Mouse (Mus musculus) testis, postnatal 14 days (tissue): ENCODE data around the gene Zfand4.
"Not testable (repeated sequence)": the region's sequence is repeated elsewhere in the genome, so short reads cannot be mapped to it uniquely, and the experiment has no call there.

Source experiments
- DNase-seq: peaks from one replicate; pipeline ENCODE4 v3.0.0; 2021; ENCODE audit warnings: low spot score

Zfand4 gene

DNA sequence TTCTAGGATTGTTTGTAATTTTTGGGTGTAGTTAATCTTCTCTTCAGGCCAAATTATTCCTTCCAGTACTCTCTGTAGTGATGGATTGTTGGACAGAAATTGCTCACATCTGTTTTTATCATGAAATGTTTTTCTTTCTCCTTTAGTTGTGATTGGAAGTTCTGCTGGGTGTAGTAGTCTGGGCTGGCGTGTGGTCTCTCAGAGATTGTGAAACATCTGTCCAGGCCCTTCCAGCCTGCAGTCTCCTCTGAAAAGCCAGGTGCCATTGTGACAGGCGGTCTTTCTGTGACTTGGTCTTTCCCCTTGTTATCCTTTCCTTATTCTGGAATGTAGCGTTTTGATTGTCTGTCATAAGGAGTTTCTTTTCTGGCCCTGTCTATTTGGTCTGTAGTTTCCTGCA, 55.2 kb downstream of the Zfand4 start:
- DNase-seq: no peak

DNA sequence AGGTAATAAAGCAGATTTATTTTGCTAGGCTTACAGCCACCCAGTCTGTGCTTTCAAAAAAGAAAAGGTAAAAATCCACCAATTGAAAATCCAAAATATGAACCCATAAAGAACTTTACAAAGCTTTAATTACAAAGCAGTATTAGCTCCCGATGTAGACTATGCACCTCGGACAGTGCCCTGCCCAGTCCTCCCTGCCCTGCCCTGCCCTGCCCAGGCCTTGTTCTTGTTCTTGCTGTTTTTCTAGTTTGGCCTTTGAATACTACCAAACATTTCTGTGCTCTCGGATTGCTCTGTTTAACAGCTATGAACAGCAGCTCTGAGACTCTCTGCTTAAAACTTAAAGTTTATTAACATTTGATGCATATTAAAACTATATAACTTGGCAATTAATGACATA, 62.6 kb downstream of the Zfand4 start:
- no peak for DNase-seq

DNA sequence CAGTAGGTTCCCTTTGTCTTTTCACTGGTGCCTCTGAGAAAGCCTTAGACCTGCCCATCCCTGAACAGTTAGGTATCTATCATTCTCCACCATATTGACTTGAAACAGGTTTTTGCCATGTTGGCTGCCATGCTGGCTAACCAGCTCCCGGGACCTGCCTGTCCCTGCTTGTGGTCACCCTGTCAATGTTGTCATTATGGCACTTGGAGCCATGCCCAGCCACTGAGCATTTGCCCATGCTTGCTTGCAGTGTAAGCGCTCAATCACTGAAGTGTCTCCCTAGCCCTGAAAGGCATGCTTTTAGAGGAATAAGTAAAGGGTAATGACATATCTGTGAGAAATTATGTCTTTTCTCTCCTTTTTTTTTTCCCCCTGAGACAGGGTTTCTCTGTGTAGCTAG, 67.4 kb downstream of the Zfand4 start:
- no peak for DNase-seq

DNA sequence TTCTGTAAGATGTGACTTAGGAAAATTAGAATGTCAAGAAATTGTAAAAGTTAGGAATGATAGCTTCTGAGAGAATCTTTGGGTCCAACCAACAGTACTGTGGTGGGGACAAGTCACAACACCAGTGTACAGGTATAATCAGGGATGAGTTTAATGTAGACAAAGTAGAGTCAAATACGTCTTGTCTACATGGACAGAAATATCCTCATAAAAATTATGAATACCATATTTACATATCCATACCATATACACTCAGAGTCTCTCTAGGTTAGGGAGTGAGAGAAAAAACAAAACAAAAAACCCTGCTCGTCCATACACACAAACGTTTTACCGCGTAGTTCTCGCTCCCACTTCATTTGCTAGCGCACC, 73.4 kb downstream of the Zfand4 start:
- no peak for DNase-seq

DNA sequence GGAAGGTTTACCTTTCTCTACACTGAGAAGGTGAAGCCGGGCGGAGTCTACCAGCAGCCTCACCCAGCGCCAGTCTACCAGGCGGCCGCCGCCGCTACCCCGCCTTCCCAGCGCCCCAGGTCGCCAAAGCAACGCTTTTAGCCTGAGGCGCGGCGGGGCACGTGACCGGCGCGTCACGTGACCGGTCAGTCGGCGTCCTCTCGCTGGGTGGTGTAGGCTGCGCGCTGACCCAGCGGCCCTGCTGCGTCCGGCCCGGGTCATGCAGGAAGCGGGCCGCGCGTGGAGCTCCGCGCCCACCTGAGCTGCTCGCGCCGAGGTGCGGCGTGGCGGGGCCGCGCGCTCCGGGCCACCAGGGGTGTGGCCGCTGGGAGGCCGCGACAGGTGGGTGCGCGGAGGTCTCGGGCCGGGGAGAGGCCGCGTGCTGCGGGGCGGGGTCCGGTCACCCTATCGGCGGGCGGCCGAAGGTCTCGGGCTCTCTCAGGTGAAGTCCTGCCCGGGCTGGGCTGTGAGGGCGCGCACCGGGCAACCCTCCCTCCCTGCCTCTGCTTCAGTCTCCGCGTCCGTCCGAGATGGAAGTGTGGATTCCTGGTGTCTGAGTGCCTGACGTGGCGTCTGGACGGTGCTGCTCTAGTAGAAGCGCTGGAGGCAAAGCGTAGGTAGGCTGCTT, 73.9 kb downstream of the Zfand4 start, which contains the start of gene March8:
Gene March8, plus strand, starts transcription at position 190 of the 667 bp plus-strand sequence.
- peak; percentile 94 for DNase-seq

DNA sequence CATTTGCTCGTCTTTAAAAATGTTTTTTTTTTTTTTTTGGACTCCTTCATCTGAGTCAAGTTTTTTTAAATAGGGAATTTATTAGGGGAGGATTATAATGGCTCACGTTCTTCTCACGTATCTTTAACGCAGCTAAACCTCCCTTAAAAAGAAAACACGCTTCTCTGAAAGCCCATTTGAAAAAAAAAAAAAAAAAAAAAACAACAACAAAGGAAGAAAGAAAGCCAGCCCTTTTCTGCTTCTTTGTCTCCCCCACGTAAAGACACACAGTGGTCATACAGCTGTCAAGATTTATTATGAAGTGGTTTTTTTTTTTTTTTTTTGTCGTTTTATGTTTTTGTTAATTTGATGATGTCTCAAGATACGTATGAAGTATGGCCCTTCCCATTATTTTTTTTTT, 74.5 kb downstream of the Zfand4 start:
- DNase-seq: no peak

DNA sequence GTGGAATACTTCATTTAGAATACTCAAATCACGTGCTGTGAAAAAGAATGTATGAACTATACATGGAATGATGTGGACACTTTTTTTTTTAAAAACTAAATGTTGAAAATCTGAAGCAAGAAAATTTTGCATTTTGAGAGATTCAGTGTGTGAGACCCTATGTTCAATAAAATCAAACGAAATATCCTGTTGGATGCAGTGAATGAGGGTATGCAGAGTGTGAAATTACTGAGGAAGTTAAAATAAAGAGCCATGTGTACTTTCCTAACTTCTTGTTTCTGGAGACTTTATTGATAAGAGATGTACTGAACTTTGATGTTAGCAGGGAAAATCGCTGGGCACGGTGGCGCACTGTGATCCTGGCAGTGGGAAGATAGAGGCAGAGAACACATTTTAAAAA, 75.1 kb downstream of the Zfand4 start:
- DNase-seq: no peak

DNA sequence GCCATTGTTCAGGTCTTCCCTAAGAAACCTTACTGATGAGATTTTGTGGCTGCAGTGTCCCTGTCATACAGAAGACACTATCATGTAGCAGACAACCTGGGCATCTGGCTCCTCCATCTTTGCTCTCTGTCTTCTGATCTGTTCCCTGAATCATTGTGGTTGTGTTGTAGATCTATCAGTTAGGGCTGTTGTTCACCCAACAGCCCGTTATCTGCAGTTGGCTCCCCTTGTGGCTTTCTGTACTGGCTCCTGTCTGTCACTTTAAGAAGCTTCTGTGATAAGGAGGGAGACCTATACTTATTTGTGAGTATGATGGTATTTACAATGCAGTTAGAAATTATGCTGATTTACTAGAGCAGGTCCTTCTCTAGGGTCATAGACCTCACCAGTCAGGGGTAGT, 76.5 kb downstream of the Zfand4 start:
- DNase-seq: no peak

DNA sequence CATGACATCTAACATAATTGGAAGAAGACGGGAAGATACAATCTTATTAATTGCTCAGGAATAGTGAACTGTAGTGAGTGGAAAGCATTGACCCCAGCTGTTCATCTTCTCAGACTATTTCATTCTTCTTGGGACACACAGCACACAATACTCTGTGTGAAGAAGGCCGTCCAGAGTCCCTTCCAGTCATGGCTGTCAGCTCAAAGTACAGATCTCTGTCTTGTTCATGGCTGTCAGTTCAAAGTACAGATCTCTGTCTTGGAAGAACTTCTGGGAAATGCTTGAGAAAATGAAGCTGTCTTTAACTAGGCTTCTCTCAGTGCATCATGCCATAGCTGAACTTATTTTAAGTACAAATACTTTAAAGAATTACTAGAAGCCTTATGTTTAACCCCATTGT, 83.9 kb downstream of the Zfand4 start:
- DNase-seq: no peak

DNA sequence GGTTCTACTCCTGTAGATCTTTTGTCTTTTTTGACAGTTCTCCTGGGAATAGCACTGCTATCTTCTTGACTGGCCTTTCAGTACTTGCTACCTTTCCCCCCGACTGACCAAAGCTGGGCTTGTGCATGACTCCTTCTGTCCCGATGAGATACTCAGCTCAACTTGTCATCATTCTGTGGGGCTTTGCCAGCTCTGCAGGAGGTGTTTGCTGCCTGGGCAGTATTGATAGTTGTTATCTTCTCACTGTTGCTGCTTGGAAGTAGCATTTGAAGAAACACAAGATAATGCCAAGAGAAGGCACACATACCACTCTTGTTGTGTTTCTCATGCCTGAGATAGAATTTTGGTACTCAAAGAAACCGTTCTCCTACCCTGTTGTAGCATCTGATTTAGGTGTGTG, 86.0 kb downstream of the Zfand4 start:
- no peak for DNase-seq

DNA sequence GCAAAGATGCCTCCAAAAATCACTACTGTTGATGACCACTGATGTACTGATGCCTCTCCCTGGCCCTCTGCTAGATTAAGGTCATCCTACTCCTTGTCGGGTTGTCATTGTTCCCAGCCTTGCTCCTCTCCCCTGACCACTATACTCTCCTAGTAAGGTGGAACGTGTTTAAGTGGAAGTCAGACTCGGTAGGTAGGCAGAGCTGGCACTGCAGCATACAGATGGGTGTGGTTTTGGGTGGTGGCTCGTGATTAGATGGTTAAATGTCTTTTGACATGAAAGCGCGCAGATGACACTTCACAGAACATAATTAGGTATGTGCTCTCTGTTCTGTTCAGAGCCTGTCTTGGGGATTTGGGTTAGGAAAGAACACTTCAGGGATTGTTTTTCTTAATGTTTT, 86.6 kb downstream of the Zfand4 start:
- DNase-seq: no peak

DNA sequence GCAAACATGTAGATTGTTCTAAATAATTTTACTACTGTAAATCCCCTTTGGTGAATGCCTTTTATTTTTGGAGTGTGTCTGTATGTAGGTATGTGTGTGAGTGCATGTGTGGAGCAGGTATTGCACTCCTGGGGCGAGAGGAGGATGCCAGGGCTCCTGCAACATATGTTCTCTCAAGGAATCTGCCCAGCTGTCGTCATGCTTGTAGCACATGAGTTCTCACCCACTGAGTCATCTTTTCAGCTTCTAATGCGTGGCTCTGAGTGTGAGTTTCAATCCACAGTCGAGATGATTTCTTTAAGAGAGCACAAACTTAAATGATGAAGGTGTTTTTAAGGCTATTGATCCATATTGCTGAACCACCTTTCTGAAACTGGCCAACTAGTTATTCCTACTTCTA, 87.5 kb downstream of the Zfand4 start:
- DNase-seq: no peak

DNA sequence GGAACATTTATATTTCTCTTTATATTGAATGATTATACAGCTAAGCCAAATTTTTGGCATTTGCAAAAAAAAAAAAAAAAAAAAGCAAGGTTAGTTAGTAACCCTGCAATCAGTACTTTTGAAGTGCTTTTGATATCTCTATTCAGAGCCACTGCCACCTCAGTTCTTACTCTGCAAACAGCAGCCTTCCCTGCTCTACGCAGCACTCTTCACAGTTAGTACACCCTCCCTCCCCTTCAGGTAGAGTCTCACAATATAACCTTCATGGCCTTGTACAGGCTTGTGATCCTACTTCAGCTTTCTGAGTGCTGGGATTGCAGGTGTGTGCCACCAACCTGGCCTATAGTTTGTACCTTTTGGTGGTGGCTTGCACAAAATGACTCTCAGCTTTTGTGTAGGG, 89.4 kb downstream of the Zfand4 start:
- DNase-seq: no peak

DNA sequence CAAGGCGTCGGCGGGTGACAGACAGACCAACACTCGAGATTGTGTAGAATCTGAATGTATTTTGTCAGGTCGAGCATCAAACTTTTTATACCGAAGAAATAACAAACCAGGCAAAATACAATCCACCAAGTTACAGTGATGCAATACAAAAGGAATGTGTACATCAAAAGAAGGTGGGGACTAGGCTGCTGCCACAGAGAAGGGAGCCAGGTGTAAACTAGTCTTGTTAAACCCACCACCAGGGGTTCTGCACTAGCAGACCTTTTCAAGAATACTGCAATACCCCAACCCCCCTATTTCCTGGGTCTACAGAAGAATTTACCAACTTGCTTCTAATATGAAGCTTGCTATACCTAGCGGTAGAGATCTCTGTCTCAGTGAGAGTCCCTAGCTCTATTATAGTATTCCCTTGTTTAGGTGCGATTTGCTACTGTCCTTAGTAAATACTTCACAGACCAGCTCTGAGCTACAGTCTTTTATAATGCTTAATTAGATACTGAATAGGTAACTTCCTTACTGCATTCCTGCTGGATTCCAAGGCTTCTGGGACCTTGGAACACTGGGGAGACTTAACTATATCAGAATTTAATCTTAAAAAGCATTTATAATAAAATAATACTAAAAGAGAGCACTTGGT, 92.4 kb downstream of the Zfand4 start:
- DNase-seq: not testable (repeated sequence)

DNA sequence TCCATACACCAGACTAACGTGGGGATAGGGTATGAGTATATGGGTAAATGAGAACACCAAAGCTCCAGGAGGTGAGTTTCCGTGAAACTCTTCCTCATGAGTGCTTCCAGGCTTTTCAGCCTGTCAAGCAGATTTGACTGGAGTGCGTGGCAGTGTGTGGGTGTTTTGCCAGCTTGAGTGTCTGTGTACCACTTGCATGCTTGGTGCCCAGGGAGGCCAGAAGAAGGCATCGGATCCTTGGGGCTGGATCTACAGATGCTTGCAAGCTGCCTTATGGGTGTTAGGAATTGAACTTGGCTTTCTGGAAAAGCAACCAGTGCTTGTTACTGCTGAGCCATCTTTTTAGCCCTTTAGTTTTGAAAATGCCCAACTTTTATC, 92.9 kb downstream of the Zfand4 start:
- DNase-seq: no peak

DNA sequence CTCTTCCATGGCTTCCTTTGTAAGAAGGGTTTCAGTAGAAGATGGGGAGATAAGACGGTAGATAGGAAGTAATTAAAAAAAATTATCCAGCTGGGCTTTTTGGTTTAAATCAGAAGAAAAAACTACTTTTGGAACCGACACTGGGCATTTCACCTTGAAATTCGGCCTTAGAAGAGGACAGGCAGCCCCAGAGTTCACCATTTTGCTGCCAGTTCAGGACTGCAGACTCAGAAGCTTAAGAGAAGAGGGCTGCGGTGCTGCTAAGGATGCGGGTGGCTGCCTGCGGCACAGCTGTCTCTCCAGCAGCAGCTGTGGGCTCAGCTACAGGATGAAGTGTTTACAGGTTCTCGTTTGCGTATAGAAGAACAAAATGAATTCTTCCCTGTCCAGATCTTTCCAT, 94.0 kb downstream of the Zfand4 start:
- DNase-seq: no peak

DNA sequence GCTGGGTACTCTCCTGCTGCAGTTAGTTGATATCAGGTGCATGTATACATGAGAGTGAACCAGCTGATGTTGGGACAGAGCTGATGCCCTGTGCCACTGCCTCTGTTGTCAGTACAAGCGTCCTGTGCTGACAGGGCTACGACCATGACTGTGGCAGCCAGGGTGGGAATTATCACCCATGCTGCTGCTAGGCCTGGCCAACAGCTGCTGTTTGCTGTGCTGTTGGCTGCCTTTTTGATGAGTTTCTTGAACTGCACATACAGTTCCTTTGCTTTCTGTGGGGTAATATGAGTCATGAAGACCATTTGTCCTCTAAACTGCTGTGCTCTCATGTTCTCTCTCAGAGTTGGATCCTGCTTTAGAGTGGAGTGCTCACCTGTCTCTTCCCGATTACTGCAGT, 95.2 kb downstream of the Zfand4 start:
- no peak for DNase-seq

DNA sequence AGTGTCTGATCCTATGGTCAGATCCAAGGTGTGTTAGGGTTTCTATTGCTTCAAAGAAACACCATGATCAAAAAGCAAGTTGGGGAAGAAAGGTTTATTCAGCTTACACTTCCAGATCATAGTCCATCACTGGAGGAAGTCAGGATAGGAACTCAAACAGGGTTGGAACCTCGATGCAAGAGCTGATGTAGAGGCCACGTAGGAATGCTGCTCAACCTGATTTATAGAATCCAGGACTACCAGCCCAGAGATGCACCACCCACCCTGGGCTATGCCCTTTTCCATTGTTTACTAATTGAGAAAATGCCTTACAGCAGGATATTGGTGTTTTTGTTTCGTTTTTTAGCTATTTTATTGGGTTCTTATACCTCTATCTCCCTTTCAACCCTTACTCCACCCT, 97.4 kb downstream of the Zfand4 start:
- no peak for DNase-seq

DNA sequence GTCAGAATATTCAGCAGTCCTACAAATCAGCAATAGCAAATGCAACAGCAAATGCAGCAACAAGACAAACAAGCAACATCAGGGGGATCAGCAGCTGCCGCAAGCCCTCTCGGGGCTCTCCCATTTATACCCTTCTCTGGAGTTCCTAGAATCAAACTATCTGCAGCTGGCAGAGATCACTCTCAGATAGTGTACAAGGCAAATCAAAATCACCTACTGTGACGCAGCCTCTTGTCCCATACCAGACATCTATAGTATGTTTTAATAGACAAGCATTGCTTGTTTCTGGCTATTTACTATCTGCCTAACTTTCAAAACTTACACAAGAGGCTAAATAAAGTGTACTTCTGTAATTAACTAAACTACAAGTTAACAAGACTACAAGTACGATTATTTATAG, 98.0 kb downstream of the Zfand4 start:
- DNase-seq: no peak

DNA sequence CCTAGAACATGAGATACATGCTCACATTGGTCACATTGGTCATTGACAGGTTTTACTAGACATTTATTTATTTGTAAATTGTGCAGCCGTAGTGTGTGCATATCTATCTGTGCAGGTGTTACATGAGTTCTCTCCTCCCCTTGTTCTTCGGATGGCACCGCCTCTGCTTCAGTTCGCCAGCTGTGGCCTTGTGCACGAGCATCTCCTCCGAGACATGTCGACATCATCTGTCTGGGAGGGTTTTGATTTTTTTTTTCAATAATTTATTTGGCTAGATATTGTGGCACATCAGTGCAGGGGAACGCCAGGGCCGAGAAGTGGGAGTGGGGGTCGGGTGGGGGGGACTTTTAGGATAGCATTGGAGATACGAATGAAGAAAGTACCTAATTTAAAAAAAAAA, 103.9 kb downstream of the Zfand4 start:
- no peak for DNase-seq

DNA sequence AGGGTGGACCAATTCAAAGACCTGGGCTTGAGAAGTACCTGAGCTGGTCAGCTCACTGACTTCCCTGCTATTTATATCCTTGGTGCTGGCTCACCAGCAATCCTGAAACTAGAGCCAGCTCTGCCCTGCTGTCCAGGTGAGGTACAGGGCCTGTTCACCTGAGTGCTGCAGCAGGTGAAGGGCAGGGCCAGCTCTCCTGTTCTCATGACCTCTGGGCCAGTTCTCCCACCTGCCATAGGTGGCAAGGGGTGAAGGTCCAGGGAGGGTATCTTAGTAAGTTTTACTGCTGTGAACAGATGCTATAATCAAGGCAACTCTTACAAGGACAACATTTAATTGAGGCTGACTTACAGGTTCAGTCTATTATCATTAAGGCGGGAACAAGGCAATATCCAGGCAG, 105.8 kb downstream of the Zfand4 start:
- DNase-seq: no peak

DNA sequence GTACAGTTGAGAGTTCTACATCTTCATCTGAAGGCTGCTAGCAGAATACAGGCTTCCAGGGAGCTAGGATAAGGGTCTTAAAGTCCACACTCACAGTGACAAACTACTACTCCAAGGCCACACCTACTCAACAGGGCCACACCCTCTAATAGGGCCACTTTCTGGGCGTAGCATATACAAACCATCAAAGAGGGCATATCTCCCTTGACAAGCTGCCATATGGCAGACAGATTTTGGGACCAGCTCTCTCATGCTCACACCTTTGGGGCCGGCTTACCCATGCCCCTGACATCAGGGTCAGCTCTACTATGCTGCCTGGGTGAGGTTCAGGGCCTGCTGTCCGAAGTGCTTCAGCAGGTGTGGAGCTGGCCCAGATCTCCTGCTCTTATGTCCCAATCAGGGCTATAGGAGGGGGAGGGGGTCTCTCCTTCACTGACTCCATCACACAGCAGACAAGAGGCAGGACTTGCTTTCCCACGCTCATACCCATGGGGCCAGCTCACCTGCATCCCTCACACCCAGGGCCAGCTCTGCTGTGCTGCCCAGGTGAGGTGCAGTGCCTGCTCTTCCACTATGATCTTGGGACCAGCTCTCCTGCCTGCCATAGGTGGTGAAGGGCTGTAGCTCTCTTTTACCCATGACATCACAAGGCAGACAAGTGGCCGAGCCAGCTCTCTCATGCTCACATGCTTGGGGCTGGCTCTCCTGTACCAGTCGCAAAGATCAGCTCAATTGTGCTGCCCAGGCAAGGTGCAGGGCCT, 106.4 kb downstream of the Zfand4 start:
- DNase-seq: no peak

DNA sequence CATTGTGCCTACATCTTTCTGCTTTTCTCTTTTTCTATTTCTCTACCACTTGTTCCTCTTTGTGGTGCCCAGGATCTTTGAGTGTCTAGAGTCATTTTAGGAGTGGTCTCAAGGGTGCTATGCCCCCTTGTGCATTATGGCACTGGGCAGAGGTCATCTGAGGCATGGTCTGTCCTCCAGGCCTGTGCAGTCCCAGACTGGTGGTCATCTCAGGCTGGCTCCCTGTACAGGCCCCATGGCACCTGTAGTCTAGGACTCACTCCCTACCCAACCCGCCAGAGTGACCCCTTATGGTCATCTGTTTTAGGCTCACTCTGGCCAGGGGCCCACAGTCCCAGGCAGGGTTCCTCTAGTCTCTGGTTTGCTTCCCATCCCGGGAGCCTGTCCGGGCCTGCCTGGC, 107.5 kb downstream of the Zfand4 start:
- no peak for DNase-seq

DNA sequence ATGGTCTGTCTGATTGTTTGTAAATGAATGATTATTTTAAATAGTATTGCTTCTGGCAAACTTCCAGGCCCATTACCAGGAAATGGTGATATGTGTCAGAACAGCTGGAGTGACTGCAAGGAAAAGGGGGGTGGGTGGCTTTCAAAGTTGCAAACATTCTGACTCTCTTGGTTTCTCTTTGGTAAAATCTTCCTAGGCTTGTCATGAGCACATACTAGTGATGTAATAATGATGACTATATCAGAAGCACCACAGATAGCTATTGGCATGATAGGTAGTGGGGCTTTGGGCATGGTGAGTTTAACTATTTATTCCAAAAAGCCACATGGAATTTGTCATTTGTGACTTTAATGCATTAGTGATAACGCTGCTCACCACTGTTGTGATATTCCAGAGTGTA, 110.1 kb downstream of the Zfand4 start:
- DNase-seq: no peak
